Mouse (Mus musculus) hindbrain, embryonic 11.5 days (tissue): ENCODE measurements around the gene Eid2. TPM values are rescaled to one million over a fixed set of nuclear protein-coding genes. Genes with fewer than 3 reads are reported as not detected.

Source experiments
- polyA plus RNA-seq: library from polyadenylated mRNA; unstranded; fragments of >200 nt; fragmentation: Nextera tagmentation; extraction: Ambion mirVana; gene quantifications from 2 replicates; pipeline ENCODE4 v1.2.1, GENCODE M21; 2014

Eid2 gene
- polyA plus RNA-seq, 1 experiment from 2014 or later: 7.2 TPM

Other genes starting within 250 kb of the Eid2 start
- gene Psmc4, start 217.8 kb upstream of the Eid2 start, polyA plus RNA-seq: 415 and 426 TPM in 2 replicates
- 0.27 and 0.43 TPM in 2 replicates for gene Fcgbp, start 196.6 kb upstream of the Eid2 start, polyA plus RNA-seq
- gene 9530053A07Rik, start 138.4 kb upstream of the Eid2 start, polyA plus RNA-seq: 0.05 and 0.07 TPM in 2 replicates
- 38.3 and 45.9 TPM in 2 replicates for gene Fbl, start 98.2 kb upstream of the Eid2 start, polyA plus RNA-seq
- 18.1 and 23.5 TPM in 2 replicates for gene Dyrk1b, start 88.4 kb upstream of the Eid2 start, polyA plus RNA-seq
- gene Eid2b, start 9.9 kb downstream of the Eid2 start, polyA plus RNA-seq: 17.4 and 19.0 TPM in 2 replicates
- gene Selenov, start 23.3 kb downstream of the Eid2 start, polyA plus RNA-seq: 0.46 and 0.52 TPM in 2 replicates
- gene Dll3, start 34.4 kb downstream of the Eid2 start, polyA plus RNA-seq: 77.4 and 86.1 TPM in 2 replicates
- gene Timm50, start 44.2 kb downstream of the Eid2 start, polyA plus RNA-seq: 189 and 201 TPM in 2 replicates
- 68.0 and 74.9 TPM in 2 replicates for gene Supt5, start 70.9 kb downstream of the Eid2 start, polyA plus RNA-seq
- gene Rps16, start 82.8 kb downstream of the Eid2 start, polyA plus RNA-seq: 746 and 776 TPM in 2 replicates
- 39.5 and 48.0 TPM in 2 replicates for gene Plekhg2, start 104.7 kb downstream of the Eid2 start, polyA plus RNA-seq
- 3.4 and 3.9 TPM in 2 replicates for gene Zfp36, start 112.4 kb downstream of the Eid2 start, polyA plus RNA-seq
- 47.6 and 49.7 TPM in 2 replicates for gene Med29, start 124.8 kb downstream of the Eid2 start, polyA plus RNA-seq
- 77.6 and 79.9 TPM in 2 replicates for gene Paf1, start 125.1 kb downstream of the Eid2 start, polyA plus RNA-seq
- gene Gmfg, start 169.6 kb downstream of the Eid2 start, polyA plus RNA-seq: 6.5 and 8.7 TPM in 2 replicates
- 5.8 and 6.6 TPM in 2 replicates for gene Lrfn1, start 184.1 kb downstream of the Eid2 start, polyA plus RNA-seq
- gene Ifnl2, start 242.6 kb downstream of the Eid2 start, polyA plus RNA-seq: not detected in 2 replicates